Mouse (Mus musculus): Measurements from ENCODE around the gene Olfr218.
"Not testable (repeated sequence)": the region's sequence is repeated elsewhere in the genome, so short reads cannot be mapped to it uniquely, and the experiment has no call there.

The Olfr218 gene

GRCm38 (mm10) chr1:173197508-173197907 lies at the start of gene Olfr218:
Olfr218 (plus strand) TSS chr1:173197808.
- no peak for DNase-seq (ENCODE audit: low read depth, low spot score)

DNA sequence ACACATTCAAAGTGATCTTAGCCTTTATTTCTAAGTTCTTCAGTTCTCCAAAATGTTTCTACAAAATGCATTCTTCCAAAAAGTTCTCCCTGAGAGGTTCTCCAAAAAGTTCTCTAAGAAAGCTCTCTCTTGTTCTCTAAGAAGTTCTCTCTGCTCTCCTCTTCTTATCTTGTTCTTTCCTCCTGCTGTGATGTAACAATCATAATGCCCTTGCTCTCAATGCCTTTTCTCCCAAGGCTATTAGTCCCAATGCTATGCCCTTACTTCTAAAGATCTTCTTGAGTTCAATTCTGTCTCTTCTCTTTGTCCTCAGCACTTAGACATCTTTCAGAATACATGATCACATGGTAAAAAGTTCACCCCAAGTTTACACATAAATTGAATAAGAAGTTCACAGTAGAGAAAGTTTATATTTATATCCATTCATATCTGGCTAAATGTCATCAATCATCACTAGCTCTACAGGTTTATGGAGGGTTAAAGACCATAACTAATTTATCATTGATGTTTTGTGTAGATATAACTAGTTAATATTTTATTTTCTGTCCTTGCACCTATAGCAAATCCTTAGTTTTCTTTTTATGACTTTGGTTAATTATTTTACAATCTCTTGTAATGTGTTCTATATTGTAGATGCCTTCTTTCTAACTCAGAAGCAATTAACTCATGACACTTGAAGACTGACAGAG lies 23.3 kb upstream of the Olfr218 start:
- DNase-seq (ENCODE audit: low read depth, low spot score), result no peak

DNA sequence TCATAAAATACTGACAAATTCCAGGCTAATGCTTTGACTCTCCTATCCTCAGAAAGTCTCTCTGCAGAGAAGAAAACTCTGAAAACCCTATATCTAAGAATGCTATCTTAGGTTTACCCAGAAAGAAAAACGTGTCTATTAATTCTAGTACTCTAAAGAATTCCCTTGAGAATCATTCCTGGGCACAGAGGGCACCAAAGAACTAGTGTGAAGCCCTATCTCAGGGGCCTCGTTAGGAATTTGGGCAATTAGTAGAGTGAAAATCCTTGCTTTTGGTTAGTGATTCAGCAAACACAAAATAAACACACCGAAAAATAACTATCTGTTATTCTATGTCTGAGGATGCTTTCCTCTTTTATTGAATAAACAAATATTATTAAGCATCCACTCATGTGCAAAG lies 7.1 kb upstream of the Olfr218 start, which contains the start of gene Olfr1406:
TSS of gene Olfr1406 (minus strand) at position 101 of the 400 bp plus-strand sequence.
- DNase-seq (ENCODE audit: low read depth, low spot score), result no peak

DNA sequence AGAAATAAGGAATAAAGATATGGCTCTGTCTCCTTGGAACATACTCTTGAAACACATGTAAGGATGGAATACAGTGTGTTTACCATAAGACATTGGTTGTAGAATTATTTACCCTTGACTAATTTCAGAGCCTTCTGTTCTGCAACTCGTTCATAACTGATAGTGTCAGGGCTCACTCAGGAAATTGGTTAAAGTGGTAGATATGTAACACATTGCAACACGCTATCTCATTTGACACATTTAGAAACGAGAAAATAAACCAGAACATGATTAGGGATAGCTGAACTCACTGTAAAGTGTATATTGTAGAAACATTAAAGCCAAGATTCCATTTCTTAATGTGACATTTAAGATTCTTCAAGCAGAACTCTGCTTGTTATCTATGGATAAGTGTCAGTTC lies 5.5 kb upstream of the Olfr218 start:
- no peak for DNase-seq (ENCODE audit: low read depth, low spot score)

DNA sequence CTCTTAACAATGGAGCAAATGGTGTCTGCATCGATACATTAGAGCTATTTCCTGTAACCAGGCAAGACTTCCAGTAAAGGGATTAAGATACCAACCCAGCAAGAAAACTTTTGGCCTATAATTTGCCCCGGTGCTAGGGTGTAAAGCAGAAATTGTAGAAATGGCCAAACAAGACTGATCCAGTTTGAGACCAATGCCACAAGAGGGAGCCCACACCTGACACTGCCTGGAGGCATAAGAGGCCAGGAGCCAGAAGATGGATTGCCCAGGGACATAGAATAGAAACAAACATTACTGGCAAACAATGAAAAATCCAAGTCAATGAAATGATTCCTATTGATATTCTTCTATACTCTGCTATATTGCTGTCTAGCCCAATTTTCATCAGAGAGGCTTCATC lies 1.2 kb upstream of the Olfr218 start:
- DNase-seq (ENCODE audit: low read depth, low spot score), result no peak

- DNase-seq (ENCODE audit: low read depth, low spot score), result no peak
Measured at GRCm38 (mm10) chr1:173212092-173212491, 14.5 kb downstream of the Olfr218 start, which contains the start of gene Olfr1404. Olfr1404 (plus strand) TSS chr1:173212392.

DNA sequence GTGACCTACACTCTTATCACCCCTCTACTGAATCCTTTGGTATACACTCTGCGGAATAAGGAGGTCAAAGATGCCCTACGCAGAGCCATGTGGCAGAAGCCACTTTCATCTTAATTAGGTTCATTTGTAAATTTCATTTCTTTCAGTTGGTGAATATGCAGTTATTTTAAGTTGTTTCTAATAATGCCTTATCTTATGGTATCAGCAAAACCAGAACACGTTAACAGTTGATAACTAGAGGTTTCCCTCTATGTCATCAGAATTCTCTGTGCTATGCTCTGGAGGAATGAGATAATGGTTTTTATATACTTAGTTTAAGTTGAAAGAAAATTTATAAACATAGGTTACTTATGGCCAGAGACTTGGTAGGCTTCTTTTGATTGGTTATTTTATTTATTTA lies 18.9 kb downstream of the Olfr218 start:
- DNase-seq (ENCODE audit: low read depth, low spot score), result no peak

DNA sequence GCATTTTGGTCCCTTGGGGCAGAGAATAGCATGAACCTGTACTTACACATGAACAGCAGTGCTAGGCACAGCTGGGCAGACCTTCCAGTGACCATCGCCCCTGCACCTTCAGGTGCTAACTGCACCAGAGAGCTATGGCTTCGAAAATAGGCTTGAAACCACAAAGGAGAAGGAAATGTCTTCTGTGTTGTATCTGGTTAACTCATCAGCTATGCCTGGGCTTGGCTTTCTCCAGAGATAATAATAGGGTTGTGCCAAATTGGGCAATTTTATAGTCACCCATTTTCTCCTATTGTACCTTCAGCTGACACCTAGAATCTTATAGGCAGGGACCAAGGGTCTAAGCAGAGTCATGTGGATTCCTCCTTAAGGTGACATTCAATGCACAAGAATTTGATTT lies 29.5 kb downstream of the Olfr218 start, which contains the start of gene Fcer1a:
TSS of gene Fcer1a (minus strand) at position 134 of the 400 bp plus-strand sequence.
- no peak for DNase-seq (ENCODE audit: low read depth, low spot score)

DNA sequence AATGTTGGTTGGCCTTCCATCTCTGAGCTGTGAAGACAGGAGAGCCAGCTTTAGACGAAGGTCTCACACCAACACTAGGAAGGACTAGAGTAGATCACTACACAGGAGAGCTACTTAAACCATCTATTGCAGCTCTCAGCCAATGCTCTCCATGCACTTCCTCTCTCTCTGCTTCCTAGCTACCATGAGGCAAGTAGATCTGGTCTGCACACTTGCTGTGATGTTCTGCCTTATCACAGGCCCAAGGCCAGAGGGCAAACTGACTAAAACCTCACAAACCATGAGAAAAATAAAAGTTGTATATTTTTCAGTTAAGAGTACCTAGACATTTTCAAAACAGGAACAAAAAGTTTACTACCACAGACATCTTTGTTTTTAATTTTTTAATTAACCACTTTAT lies 39.4 kb downstream of the Olfr218 start:
- not testable (repeated sequence) for DNase-seq (ENCODE audit: low read depth, low spot score)

- DNase-seq (ENCODE audit: low read depth, low spot score), result no peak
Measured at GRCm38 (mm10) chr1:173249888-173250287, 52.3 kb downstream of the Olfr218 start.

Measured in CD4-positive helper T cell, adult 2 months (primary cell).